Mouse (Mus musculus) ES-CJ7 (cell line): ENCODE measurements around the gene Nckap5l.

Experiments
- DNase-seq: peaks from one replicate; pipeline ENCODE4 v3.0.0; 2011; ENCODE audit warnings: low read depth, low spot score

The Nckap5l gene

DNA sequence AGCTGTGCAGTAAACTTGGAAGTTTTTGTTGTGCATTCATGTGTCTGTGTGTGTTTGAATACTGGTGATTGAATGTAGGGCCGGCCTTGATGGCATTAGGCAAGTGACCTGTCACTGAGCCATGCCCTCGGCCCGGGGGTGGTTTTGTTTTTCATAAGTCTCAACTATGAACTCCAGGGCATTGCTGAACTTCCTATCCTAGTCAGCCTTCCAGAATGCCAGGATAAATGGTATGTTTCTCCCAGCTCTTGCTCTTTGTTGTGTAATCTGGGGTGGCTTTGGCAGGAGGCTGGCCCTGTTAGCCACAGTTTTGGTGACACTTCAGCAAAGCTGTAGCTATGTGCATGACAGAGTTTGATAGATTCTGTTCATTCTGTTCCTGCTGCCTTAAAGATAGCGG is 60.7 kb downstream of the Nckap5l start:
- DNase-seq, result no peak

- no peak for DNase-seq
Measured at GRCm38 (mm10) chr15:99396462-99396861, 61.1 kb downstream of the Nckap5l start.

DNA sequence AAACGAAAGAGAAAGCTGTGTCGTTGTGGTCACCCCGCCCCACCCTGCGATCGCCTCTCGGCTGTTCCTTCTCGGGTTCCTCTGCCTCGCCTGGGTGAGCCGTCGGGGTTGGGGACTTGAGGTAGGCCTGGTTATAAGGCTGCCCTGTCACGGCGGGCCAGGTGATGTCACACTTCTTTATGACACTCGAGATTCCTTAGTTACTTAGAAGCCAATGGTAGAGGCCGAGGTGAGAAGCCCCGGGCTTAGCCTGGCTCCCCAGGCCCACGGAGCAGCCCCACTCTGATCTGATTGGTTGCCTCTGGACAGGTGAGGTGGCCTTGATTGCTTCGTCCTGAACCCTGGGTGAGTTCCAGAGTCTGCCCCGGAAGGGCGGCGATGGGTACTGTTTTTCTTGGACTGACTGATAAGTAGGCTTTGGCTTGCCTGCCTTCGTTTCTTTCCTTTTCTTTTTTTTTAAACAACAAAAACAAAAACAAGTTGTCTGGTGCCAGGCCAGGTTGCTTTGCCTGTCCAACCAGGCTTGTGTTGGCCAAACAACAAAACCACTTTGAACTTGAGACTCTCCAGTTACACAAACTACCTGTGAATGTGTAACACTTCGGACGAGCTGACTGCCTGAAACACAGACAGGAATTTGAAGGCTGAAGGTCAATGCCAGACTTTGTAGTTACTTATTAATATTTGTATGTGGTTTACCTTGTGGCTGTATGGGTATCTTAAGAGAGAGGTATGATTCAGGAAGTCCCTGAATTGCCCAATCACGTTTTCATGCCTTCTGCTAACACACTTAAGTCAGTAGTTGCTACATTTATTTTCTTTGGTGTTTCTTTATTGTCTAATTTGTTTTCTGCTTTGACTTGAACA is 63.9 kb downstream of the Nckap5l start:
- peak; percentile 62 for DNase-seq

DNA sequence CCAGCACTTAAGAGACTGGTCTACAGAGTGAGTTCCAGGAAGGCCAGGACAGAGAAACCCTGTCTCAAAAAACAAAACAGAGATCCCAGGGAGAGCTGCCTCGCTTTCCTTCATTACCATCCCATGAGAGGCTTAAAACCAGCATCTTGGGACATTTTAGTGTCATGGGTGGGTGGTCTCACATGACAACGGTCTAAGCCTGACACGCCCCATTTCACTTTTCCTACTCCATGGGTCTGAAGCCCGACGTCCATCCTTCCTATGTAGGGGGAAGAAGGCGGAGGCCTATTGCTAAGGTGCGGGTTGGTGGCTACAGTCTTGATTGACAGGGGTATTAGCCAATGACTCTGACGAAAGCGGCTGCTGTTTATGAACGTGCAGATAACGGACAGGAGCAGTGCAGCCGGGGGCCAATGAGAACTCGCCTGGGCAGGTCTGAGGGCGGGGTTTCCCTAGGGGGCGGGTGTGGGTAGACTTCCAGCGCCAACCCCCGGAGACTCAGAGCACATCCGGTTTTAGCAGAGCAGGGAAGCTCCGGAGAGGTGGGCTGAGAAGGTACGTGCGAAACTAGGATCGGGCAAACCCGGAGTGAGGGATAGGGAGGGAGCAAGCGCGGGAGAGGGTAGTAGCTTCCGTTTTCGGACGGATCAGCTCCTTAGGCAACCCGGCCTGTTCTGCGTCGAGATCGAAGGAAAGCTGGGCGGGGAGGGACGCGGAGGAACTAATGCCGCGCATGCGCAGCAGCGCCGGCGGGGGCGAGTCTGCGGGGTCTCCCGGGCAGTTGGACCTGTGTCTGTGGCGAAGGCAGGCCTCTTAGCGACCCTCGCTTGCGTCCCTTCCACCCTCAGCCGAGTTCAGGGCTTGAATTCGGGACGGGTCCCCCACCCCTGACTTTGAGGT is 64.8 kb downstream of the Nckap5l start, which contains the start of gene Tmbim6:
Tmbim6 (plus strand) TSS at position 397 of the 900 bp plus-strand sequence.
- peak; percentile 100 for DNase-seq

- no peak for DNase-seq
Measured at GRCm38 (mm10) chr15:99391975-99392374, 65.6 kb downstream of the Nckap5l start.

- no peak for DNase-seq
Measured at GRCm38 (mm10) chr15:99390472-99391401, 66.8 kb downstream of the Nckap5l start.

DNA sequence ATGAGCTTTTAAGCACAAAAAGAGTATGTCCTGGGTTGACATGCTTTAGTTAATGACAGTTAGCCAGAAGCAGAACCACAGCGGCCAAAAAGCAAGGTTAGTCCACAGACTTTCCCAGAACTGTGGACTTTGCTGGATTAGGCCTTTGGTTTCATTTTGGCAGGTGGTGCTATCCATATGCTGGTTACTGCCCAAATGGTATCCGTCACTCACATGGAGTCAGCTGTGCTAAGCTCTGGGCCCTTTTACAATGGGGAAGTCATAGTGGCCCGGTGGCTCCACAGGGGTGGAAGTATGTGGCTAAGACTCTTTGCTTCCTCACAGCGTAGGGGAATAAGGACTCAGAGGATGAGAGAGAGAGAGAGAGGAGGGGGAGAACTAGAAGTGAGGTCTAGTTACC is 69.6 kb downstream of the Nckap5l start:
- DNase-seq, result no peak

DNA sequence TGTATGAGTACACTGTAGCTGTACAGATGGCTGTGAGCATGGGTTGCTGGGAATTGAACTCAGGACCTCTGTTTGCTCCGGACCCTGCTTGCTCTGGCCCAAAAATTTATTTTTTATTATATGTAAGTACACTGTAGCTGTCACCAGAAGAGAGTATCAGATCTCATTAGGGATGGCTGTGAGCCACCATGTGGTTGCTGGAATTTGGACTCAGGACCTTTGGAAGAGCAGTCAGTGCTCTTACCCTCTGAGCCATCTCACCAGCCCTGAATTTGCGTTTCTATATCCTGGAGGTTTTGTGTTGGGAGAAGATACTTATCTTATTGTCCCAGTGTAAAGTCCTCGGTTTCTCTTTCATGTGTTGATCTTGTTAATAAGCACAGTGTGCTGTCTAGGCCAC is 70.8 kb downstream of the Nckap5l start:
- no peak for DNase-seq

GRCm38 (mm10) chr15:99386110-99386509 is 71.4 kb downstream of the Nckap5l start:
- DNase-seq, result peak; percentile 38

DNA sequence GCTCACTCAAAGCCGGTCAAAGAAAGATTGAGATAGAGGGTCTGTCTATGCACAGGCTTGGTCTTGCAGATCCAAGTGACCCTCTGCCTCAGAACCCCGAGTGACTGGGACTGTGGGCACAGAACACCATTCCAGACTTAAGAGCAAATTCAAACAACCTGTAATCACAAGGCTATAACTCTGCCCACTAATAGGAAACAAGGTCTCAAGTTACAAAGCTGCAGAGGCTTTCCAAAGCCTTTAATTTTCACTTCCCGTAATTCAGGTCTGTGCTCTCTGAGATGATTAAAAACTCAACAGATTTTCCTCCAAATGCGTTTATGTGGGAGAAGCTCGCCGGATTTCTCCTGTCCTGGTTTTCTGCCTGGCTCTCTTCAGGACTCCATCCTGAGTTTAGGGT is 73.5 kb downstream of the Nckap5l start:
- no peak for DNase-seq

- no peak for DNase-seq
Measured at GRCm38 (mm10) chr15:99382893-99383292, 74.7 kb downstream of the Nckap5l start.

DNA sequence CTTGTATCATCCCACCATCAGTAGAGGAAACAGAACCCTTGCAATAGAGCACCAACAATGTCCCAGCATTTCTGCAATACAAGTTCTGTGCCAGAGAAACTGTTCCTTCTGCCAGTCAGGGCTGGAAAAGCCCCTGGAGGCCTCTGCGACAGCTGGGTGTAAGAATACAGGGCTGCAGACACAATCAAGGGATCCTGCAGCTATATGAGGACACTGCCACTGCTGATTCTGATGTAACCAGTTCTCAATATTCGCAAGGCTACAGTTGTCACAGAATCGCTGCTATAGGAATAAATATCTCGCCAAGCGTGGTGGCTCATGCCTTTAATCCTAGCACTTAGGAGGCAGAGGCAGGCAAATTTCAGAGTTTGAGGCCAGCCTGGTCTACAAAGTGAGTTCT is 81.3 kb downstream of the Nckap5l start:
- DNase-seq, result no peak

GRCm38 (mm10) chr15:99375581-99375980 is 82.0 kb downstream of the Nckap5l start:
- no peak for DNase-seq

DNA sequence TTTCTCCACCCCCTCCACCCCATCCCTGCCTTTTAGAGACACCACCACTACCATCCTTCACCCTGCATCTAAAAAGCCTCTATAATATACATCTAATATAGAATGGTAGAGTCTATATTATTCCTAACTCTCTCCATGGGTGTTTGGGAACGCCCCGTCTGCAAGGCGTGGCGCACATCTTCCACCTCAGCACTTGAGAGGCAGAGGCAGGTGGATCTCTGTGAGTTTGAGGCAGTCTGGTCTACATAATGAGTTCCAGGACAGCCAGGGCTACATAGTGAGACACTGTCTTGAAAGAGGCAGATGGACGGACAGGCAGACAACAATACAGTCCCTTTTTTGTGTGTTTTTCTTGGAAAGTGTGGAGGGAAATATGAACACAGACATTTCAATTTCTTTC is 82.5 kb downstream of the Nckap5l start:
- DNase-seq, result no peak

DNA sequence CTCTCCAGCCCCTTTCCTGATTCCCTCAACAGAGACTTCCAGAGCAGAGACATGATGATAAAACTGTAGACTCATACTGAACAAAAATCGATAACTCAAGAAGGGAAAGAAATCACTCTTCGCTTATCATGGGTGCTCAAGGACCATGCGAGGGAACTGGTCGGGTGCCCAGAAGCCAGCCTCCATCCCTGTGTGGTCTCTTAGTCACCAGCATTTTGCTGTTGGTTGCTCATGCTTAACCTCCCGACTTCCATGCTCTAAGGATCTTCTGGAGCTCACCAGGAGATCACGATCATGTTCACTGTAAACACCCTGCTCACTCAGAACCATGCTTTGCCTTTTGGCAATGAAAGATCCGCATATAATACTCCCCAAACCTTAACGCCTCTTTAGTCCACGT is 84.8 kb downstream of the Nckap5l start:
- no peak for DNase-seq
